Mouse (Mus musculus) spleen, postnatal 36 days (tissue): ENCODE results near the gene Erich4.

Source experiments
- DNase-seq, 2 experiments: peaks; one replicate each; pipeline ENCODE4 v3.0.0; 2022; ENCODE audit warnings: low spot score in 2 of 2, mixed read lengths in 1 of 2

Erich4 gene

DNA sequence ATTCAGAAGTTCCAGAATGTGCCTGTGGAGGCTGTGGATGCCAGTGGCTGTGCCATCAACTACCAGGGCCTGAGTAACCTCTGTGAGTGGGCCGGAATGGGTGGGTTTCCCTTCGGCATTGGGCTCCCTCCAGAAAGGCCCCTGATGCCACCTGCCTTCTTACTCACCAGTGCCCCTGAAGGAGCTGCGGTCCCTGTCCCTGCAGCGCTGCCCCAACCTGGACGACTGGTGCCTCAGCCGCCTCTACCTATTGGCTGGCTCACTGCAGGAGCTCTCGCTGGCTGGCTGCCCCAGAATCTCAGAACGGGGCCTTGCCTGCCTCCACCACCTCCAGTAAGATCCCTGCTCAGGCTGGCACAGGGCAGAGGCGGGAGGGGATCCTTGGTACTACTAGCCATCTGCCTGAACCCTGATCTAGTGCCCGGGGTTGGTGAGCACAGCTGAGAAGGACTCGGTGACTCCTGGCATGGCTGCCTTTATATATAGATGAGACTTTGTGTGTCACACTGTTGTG lies 8.2 kb upstream of the Erich4 start:
- no peak for DNase-seq

- DNase-seq, result no peak
Observed at GRCm38 (mm10) chr7:25620751-25621150, 5.1 kb upstream of the Erich4 start.

GRCm38 (mm10) chr7:25620101-25620500 lies 4.4 kb upstream of the Erich4 start:
- DNase-seq, result no peak

DNA sequence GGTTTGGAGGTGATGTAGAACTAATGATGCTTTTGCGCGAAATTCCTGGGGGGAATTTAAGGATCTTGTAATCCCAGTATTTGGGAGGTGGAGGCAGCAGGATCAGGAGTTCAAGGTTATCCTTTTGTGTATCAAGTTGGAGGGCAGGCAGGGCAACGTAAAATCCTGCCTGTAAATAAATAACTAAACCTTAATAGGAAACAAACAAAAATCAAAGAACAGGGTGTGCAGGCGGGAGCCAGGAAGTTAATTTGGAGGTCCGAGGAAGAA lies 4.0 kb upstream of the Erich4 start:
- DNase-seq, result no peak

GRCm38 (mm10) chr7:25618865-25619721 lies 3.4 kb upstream of the Erich4 start, which contains the start of gene Dmac2:
Dmac2 (plus strand) TSS chr7:25619414.
- DNase-seq, result peak; percentile 96 to 98

GRCm38 (mm10) chr7:25617376-25618160 lies 1.9 kb upstream of the Erich4 start:
- DNase-seq, result no peak

- DNase-seq, result no peak
Observed at GRCm38 (mm10) chr7:25614831-25615705, 624 bp downstream of the Erich4 start.

DNA sequence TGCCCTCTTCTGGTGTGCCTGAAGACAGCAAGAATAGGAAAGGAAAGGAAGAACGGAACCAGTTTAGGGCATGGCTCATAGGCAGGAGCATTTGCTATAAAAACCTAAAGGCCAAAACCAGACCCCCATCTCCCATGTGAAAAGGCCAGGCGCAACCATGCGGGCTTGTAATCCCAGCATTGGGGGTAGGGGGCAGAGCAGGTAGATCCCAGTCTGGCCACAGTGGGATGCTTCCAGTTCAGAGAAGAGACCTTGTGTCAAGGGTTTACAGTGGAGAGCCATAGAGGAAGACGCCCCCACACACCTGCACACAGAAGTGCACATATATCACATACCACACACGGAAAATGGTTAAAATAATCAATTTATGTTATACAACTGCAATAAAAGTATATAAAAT lies 1.6 kb downstream of the Erich4 start:
- no peak for DNase-seq

DNA sequence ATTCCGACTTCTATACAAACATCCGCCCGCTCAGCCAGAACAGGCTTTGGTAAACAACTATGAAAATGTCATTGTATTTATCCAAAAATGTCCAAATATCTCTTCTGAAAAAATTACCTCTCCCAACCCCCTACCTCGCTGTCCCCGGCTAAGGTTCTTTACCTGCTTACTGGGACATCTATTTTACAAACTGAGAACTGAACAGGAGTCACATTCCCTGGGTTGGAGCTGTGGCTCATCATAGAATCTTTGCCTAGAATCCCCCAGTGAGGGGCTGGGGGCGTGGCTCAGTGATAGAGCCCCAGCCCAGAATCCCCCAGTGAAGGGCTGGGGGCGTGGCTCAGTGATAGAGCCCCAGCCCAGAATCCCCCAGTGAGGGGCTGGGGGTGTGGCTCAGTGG lies 4.2 kb downstream of the Erich4 start:
- DNase-seq, result no peak

DNA sequence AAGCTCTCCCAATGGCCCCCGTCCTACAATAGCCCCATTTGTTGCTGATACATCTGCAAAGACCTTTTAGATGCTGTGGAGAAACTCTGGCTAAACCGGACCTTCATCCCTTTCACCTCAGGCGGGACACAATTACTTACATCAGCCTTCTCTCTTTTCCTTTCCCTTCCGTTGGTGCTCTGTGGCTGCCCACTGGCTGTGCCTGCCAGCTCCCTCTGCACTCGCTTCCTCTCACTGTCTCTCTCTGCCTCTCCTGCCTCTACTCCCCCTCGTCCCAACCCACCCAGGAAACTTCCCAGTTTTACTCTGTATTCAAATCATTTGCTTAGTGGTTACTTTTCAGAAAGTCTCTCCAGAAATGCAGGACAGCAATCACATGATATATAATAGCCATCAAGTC lies 5.6 kb downstream of the Erich4 start:
- DNase-seq, result no peak

DNA sequence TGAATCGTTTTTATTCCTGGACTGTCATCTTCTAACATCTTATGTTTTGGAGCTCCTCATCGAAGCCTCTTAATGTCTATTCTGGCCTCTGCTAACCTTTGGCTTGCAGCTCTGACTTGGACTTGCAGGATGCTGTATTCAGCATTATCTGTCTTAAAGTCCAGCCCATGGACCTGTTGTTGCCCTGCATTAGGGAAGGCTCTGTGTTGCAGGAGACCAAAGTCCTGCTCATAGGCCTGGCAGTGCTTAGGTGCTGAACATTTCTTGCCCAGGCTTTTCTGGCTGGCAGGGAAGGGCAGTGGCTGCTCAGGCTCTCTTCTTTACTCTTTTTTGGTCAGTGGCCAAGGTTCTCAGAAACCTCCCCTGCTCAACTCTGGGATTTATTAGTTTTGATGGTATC lies 8.5 kb downstream of the Erich4 start:
- DNase-seq, result peak in 1 of 2 experiments; percentile 3

DNA sequence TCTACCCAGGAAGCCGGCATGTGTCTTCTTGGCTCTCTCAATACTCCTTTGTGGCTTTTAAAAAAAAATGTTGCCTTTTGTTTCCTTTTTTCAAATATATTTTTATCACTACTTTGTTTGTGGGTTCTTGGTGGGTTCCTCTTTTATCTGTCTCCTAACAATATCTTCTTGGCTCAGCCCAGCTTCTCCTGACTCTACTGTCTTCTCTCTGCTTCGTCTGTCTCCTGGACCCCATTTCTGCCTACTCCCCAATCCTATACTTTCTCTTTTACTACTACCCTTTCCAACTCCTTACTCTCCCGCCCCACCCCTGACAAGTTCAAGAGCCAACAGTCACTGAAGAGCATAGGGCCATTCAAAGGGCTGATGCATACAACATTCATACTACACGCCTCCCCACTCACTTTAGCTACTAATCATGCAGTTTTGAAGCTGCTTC lies 9.0 kb downstream of the Erich4 start:
- peak; percentile 47 to 66 for DNase-seq

DNA sequence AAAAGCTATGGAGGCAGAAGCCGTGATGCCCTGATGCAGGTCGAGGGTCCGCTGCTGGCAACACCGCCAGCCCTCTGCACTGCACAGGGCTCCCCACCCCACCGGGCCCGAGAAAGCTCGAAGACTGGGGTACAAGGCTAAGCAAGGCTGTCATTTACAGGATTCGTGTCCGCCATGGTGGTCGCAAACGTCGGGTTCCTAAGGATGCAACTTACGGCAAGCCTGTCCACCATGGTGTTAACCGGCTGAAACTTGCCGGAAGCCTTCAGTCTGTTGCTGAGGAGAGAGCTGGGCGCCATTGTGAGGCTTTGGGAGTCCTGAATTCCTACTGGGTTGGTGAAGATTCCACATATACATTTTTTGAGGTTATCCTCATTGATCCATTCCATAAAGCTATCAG lies 14.3 kb downstream of the Erich4 start:
- DNase-seq, result no peak

- DNase-seq, result no peak
Observed at GRCm38 (mm10) chr7:25600666-25601065, 15.0 kb downstream of the Erich4 start.

DNA sequence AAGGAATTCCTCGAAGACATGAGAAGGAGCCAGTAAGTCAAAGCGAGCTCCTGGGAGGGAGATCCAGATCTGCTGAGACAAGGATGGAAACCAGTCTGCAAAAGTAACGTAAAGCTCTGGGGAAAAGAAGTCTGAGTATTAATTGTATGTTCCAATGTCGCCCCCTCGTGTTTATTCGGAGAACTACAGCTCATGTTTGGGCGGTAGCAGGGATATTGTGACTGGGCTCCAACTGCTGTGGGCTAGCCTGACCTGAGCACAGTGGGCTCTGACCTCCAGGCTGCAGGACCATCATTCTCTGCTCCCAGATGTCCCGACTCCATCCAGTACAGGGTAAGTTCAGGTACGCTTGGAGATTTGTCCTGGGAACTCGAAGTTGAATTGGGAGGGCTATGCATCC lies 16.0 kb downstream of the Erich4 start:
- peak; percentile 62 to 76 for DNase-seq

DNA sequence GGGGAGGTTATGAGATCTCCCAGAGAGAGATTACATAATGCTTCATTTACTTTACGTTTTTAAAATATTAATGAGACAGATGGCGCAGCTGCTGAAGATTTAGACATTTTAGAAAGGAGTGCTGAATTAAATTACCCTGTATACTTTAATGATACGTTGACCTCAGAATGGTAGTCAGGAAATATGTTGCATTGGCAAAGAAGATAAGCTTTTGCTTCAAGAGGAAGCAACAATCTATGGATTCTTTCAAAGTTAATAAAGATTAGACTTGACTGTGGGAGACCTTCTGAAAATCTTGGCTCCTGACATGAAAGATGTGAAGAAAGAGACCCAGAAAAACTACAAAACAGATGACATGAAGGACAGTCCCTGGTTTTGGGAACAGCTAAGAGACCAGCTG lies 21.8 kb downstream of the Erich4 start:
- no peak for DNase-seq

DNA sequence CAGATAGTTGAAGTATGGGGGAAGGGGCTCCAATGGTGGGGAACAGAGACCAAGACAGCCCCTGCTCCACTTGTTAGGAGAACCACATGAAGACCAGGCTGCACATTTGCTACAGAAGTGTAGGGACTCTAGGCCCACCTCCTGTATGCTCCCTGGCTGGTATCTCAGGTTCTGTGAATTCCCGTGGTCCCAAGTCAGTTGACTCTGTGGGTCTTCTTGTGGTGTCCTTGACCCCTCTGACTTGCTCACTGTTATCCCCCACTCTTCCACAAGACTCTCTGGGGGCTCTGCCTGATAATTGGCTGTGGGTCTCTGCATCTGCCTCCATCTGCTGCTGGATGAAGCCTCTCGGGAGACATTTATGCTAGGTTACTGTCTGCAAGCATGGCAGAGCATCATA lies 24.5 kb downstream of the Erich4 start:
- DNase-seq, result no peak

DNA sequence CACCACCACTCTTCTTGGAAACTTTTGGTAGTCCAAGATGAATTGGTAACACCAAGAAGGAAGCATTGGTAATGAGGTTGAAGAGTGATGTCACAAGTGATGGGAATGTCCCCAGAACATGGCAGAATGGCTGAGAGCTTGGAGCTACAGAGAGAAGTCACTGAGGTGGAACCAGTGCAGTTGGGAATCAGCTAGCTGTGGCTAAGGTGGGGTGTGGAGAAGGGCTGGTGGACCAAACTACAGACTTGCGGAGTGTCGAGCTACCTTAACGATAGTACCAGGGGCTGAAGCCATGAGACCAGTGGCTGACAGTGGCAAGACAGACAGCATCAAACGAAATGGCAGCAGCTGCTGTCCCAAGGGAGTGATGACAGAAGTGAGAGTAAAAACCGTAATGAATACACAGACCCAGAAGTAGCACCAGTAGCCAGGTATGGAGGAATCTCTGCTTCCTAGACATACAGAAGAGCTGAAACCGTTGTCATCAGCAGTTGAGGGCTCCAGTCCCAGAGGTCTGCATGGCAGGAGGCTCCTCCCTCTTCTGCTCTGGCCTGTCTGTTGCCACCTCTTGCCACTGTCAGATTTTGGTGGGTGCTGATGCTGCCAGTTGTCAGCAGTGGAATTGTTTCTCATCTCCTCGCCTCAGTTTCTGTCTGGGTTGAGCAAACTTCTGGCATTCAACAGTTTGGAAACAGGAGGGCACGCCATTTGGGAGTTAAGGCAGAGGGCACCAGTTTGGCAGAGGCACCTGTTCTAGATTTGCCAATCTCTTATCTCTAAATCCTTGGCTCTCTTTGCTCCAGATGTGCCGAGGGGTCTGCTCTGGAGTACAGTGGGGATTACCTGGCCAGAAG lies 30.1 kb downstream of the Erich4 start:
- DNase-seq, result peak; percentile 64 to 67

DNA sequence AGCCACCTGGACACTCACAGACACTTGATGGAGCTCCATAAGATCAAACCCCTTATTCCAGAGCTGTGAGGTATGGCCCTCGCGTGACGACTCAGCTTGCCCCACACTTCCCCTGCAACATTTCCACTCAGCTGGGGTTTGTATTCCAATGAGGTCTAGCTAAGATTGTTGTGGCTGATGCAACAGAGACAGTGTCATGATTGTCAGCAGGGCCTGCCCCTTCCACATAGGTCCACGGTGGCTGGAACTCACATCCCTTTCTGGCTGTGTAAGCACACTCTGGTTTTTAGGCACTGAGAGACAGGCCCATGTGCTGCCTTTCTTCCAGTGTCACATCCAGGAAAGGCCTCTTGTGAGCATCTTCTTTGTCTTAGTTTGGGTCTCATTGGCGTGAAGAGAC lies 31.0 kb downstream of the Erich4 start:
- no peak for DNase-seq

GRCm38 (mm10) chr7:25582301-25582810 lies 33.3 kb downstream of the Erich4 start:
- no peak for DNase-seq

- DNase-seq, result no peak
Observed at GRCm38 (mm10) chr7:25579441-25579840, 36.3 kb downstream of the Erich4 start.
